25 mouse cellular contexts compared by ENCODE assay signal in genomic region chr13:3686306-3686705, GRCm38 (mm10).
"Had no signal": no experiment of that assay in that cellular context is flagged by ENCODE, and none has a peak within 500 bp of the region (broad histone marks: within the 10 kb centered on the region; RNA-seq: fewer than 3 reads in every experiment).

No protein-coding gene starts in this region.

- H3K4me2 ChIP-seq: heart, embryonic 12.5 days; hindbrain, embryonic 12.5 days; hindbrain, embryonic 15.5 days; kidney, embryonic 15.5 days; limb, embryonic 13.5 days; limb, embryonic 15.5 days; liver, embryonic 12.5 days had no signal

- H3K36me3 ChIP-seq: heart, embryonic 10.5 days; heart, embryonic 12.5 days; hindbrain, embryonic 10.5 days; hindbrain, embryonic 12.5 days; hindbrain, embryonic 15.5 days; kidney, embryonic 15.5 days; limb, embryonic 13.5 days; limb, embryonic 15.5 days; liver, embryonic 12.5 days had no signal

- H3K4me1 ChIP-seq: heart, embryonic 10.5 days; heart, embryonic 12.5 days; hindbrain, embryonic 10.5 days; hindbrain, embryonic 12.5 days; hindbrain, embryonic 15.5 days; kidney, embryonic 15.5 days; liver, embryonic 12.5 days had no signal

- H3K27me3 ChIP-seq: heart, embryonic 12.5 days; hindbrain, embryonic 12.5 days; hindbrain, embryonic 15.5 days; kidney, embryonic 15.5 days; limb, embryonic 13.5 days; limb, embryonic 15.5 days; liver, embryonic 12.5 days had no signal

- DNase-seq: gastrocnemius, adult 2 months; gastrocnemius, postnatal 10 days; gastrocnemius, postnatal 25 days; heart, postnatal 10 days; heart, postnatal 4 days; kidney, adult 11 months; kidney, adult 2 months; kidney, adult 9 months; kidney, postnatal 14 days; kidney, postnatal 36 days; layer of hippocampus, adult 9-11 months; layer of hippocampus, postnatal 36 days; left cerebral cortex, postnatal 4 days had no signal

- H3K9me3 ChIP-seq: heart, embryonic 10.5 days; heart, embryonic 12.5 days; hindbrain, embryonic 10.5 days; hindbrain, embryonic 12.5 days; hindbrain, embryonic 15.5 days; kidney, embryonic 15.5 days; limb, embryonic 13.5 days; limb, embryonic 15.5 days; liver, embryonic 12.5 days had no signal

- H3K4me3 ChIP-seq: gastrocnemius, adult 2 months; heart, embryonic 10.5 days; heart, embryonic 12.5 days; hindbrain, embryonic 10.5 days; hindbrain, embryonic 12.5 days; hindbrain, embryonic 15.5 days; kidney, embryonic 15.5 days; limb, embryonic 13.5 days; limb, embryonic 15.5 days; liver, embryonic 12.5 days had no signal

- H3K9ac ChIP-seq: heart, embryonic 12.5 days; hindbrain, embryonic 12.5 days; hindbrain, embryonic 15.5 days; kidney, embryonic 15.5 days; limb, embryonic 13.5 days; limb, embryonic 15.5 days; liver, embryonic 12.5 days had no signal

- ATAC-seq: hindbrain, postnatal 0 days; intestine, embryonic 16.5 days; liver, embryonic 12.5 days had no signal

- H3K27ac ChIP-seq: gastrocnemius, adult 2 months; heart, embryonic 10.5 days; hindbrain, embryonic 10.5 days; hindbrain, embryonic 12.5 days; hindbrain, embryonic 15.5 days; hindbrain, postnatal 0 days; kidney, embryonic 15.5 days; kidney, postnatal 0 days; limb, embryonic 13.5 days; limb, embryonic 15.5 days; liver, embryonic 12.5 days had no signal
